Mouse (Mus musculus) olfactory bulb, adult 2 months (tissue): ENCODE data around the gene Top2a. TPM values are rescaled to one million over a fixed set of nuclear protein-coding genes. Genes with fewer than 3 reads are reported as not detected.
"Not testable (repeated sequence)": the region's sequence is repeated elsewhere in the genome, so short reads cannot be mapped to it uniquely, and the experiment has no call there.

Source experiments
- H3K27ac ChIP-seq: fragments of 200-500 bp; 2 replicates; pipeline ENCODE4 v1.5.1; 2012; ENCODE audit warnings: low read depth, low read length; ENCODE audit not compliant: insufficient read depth
- H3K4me1 ChIP-seq: fragments of 200-500 bp; 2 replicates; pipeline ENCODE4 v1.6.1; 2012; ENCODE audit warnings: low read length; ENCODE audit not compliant: control insufficient read depth, insufficient read depth
- H3K4me3 ChIP-seq: fragments of 200-500 bp; 2 replicates; pipeline ENCODE4 v1.5.1; 2012; ENCODE audit warnings: mild to moderate bottlenecking, low read depth, low read length, moderate library complexity; ENCODE audit not compliant: insufficient read depth
- CTCF ChIP-seq: fragments of 200-500 bp; IDR thresholded peaks from 2 replicates; pipeline ENCODE4 v1.5.1; 2012; ENCODE audit warnings: low read depth, mild to moderate bottlenecking, low read length, moderate library complexity; ENCODE audit not compliant: insufficient read depth
- POLR2A ChIP-seq: fragments of 200-500 bp; IDR thresholded peaks from 2 replicates; pipeline ENCODE4 v1.6.1; 2012; ENCODE audit warnings: mild to moderate bottlenecking, low read depth, low read length, moderate library complexity; ENCODE audit not compliant: insufficient read depth
- WGBS: fragments of 180-500 bp; shearing (Covaris S2); methylation state at CpG from one replicate; pipeline ENCODE4 v1.1.7; 2018; 5-methylcytosine and 5-hydroxymethylcytosine counted together
- polyA plus RNA-seq: library from polyadenylated mRNA; stranded (reverse); fragments of >200 nt; gene quantifications from 2 replicates; pipeline ENCODE4 v1.2.4, GENCODE M21; 2012; ENCODE audit warnings: low replicate concordance; ENCODE audit not compliant: missing spikeins, insufficient read depth, insufficient read length

Gene Top2a
- polyA plus RNA-seq, 1 experiment, result 288 TPM

DNA sequence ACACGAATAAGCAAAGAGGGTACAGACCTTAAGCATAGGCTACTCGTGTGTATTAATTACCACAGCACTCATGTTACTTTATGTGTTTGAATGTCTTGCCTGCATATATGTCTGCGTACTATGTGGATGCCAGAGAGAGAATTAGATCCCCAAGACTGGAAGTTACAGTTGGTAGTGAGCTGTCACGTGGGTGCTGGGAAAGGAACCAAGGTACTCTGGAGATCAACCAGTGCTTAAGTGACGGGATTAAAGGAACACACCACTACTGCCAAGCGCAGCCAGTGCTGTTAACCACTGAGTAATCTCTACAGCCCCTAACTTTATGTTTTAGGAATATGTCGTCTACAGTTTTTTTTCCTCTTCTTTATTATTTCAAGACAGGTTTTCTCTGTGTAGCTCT is 28.0 kb downstream of the Top2a start:
- Histone ChIP-seq H3K4me3 (no peak overlapping the region), H3K27ac (no peak overlapping the region), H3K4me1 (no peaks in the 10 kb centered on the region)
- WGBS, result 95% methylated on average over 7 of the region's 7 CpGs
- no peak for TF ChIP-seq POLR2A

GRCm38 (mm10) chr11:98990866-98991265 is 33.1 kb downstream of the Top2a start:
- H3K4me1 ChIP-seq, result no peaks in the 10 kb centered on the region
- TF ChIP-seq CTCF (no peak), POLR2A (no peak)
- WGBS, result 81% methylated on average over 6 of the region's 6 CpGs
- H3K27ac ChIP-seq, result no peak overlapping the region
- no peak overlapping the region for H3K4me3 ChIP-seq

DNA sequence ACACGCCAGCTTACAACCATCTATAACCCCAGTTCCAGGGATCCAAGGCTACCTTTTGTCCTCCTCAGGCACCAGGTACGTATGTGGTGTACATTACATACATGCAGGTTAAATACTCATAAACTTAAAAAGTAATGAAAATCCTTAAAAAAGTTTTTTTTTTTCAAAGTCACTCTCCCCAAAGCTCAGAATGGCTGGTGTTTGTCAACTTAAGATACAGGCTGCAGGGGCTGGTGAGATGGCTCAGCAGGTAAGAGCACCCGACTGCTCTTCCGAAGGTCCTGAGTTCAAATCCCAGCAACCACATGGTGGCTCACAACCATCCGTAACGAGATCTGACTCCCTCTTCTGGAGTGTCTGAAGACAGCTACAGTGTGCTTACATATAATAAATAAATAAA is 35.7 kb downstream of the Top2a start:
- WGBS, result 95% methylated on average over 6 of the region's 6 CpGs
- not testable (repeated sequence) for H3K27ac ChIP-seq, H3K4me3 ChIP-seq, H3K4me1 ChIP-seq

DNA sequence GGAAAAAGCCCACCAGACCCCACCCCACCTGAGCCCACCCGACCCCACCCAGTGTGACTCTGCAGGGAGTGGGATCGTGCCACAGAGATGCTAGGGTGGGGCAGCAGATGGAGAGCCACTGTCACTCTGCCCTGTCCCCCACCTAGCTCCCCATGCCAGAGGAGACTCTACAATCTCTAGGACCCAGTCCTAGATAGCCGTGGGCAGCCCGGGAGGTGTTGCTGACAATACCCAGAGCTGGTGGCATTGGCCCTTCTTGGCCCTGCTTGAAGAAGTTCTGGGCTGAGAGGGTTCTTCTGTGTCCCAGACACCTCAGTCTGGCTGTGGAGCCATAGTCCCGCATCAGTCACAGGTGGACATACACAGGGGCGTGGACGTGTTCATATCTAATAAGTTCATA is 38.4 kb downstream of the Top2a start:
- H3K4me3 ChIP-seq, result no peak overlapping the region
- no peak overlapping the region for H3K27ac ChIP-seq
- TF ChIP-seq CTCF (no peak), POLR2A (no peak)
- WGBS, result 90% methylated on average over 7 of the region's 7 CpGs
- 0 out of 2 replicates have a peak, but pooled peaks cover 5% of the 10 kb centered on the region for H3K4me1 ChIP-seq

DNA sequence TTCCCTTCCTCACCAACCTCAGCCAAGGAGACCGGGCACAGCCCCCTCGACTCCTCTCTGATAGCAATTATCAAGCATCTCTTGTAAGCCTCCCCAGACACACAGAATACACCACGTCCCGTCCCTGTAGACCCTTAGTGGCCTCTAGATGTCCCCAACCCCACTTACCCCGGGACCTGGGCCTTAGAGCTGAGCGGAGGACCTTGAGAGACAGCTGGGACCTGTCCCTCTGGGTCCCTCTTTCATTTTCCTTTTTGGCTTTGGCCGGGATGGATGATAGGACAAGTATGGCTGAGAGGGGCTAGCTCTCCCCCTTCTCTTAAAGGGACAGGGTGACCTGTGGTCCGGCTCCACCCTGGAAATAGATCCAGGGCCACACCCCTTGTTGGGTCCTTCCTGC is 40.4 kb downstream of the Top2a start:
- no peak overlapping the region for H3K27ac ChIP-seq
- 70% methylated on average over 8 of the region's 8 CpGs for WGBS
- no peak overlapping the region for H3K4me3 ChIP-seq
- TF ChIP-seq POLR2A, result no peak
- TF ChIP-seq CTCF, result no peak
- 0 out of 2 replicates have a peak, but pooled peaks cover 5% of the 10 kb centered on the region for H3K4me1 ChIP-seq

GRCm38 (mm10) chr11:98982773-98983133 is 41.2 kb downstream of the Top2a start, which contains the start of gene Gjd3:
TSS of gene Gjd3 (minus strand) at chr11:98983016.
- Histone ChIP-seq H3K4me3 (peak within 1 kb of the TSS; percentile 66), H3K4me1 (0 out of 2 replicates have a peak, but pooled peaks cover 5% of the 10 kb centered on the region), H3K27ac (peak within 1 kb of the TSS; percentile 30; the same call in 1 of the 2 replicates)
- TF ChIP-seq CTCF (no peak), POLR2A (no peak)
- 4% methylated on average over 27 of the region's 28 CpGs for WGBS

GRCm38 (mm10) chr11:98981997-98982772 is 41.8 kb downstream of the Top2a start:
- Histone ChIP-seq H3K27ac (peak overlapping the region; percentile 30; the same call in 1 of the 2 replicates), H3K4me1 (0 out of 2 replicates have a peak, but pooled peaks cover 5% of the 10 kb centered on the region), H3K4me3 (peak overlapping the region; percentile 66)
- TF ChIP-seq POLR2A (peak; percentile 57), CTCF (peak; percentile 57)
- under 1% methylated on average over 94 of the region's 94 CpGs for WGBS

DNA sequence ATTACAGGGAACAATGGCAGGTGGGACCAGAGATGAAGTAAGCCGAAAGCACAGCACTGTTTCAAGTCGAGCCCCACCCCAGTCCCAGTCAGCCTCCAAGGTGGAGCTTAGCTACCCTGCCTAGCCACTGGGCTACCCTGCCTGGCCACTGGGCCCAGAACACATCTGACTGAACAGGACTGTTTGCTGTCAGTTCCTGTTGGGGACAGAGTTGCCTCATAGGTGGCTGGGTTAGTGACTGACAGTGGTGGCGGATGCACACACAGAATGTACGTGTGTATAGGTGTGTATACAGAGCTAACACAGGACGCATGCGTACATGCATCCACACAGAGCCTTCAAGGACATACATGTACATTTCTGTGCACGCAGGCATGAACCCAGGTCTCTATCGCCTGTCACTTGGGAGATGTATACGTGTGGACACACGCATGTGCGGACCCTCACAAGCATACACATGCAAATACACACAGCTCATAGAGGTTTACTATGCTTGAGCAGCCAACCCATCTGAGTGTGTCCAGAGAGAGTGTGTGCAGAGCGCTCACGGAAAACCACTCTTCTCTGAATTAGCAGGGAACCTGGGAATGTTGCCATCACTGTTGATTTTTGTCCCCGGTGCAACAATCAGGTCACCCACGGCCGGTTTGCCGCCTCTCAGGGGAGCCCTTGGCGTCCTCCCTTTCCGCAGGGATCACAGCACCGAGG is 42.5 kb downstream of the Top2a start:
- Histone ChIP-seq H3K27ac (0 out of 2 replicates have a peak overlapping the region, but pooled peaks have one; percentile 30), H3K4me1 (0 out of 2 replicates have a peak, but pooled peaks cover 5% of the 10 kb centered on the region), H3K4me3 (peak overlapping the region; percentile 66)
- TF ChIP-seq CTCF (no peak), POLR2A (no peak)
- 31% methylated on average over 20 of the region's 20 CpGs for WGBS

- Histone ChIP-seq H3K27ac (no peak overlapping the region), H3K4me1 (0 out of 2 replicates have a peak, but pooled peaks cover 5% of the 10 kb centered on the region), H3K4me3 (no peak overlapping the region)
- WGBS, result 81% methylated on average over 5 of the region's 5 CpGs
- TF ChIP-seq POLR2A, result no peak
- TF ChIP-seq CTCF, result no peak
Observed at GRCm38 (mm10) chr11:98979356-98979755, 44.6 kb downstream of the Top2a start.
